Mouse (Mus musculus): Measurements from ENCODE around the gene Setmar.

The Setmar gene

DNA sequence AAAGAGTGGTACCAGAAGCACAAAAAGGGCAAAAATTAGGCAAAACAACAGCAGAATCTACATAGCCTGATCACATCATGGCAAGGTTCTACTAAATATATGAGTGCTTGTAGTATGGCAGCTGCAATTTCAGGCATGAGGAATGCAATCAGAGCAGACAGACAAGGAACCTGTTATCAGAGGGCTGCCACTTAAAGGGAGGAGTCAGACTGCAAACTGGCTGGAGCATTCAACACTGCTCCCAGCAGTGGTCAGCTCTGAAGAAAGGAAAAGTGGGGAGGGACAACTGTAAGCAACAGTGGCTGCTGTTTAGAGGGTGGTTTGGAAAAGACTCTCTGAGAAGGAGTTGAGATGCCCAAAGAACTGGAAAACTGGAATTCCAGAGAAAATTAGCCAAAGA, 46.8 kb downstream of the Setmar start:
- DNase-seq (ENCODE audit: extremely low read depth, insufficient read length, low spot score), result no peak

DNA sequence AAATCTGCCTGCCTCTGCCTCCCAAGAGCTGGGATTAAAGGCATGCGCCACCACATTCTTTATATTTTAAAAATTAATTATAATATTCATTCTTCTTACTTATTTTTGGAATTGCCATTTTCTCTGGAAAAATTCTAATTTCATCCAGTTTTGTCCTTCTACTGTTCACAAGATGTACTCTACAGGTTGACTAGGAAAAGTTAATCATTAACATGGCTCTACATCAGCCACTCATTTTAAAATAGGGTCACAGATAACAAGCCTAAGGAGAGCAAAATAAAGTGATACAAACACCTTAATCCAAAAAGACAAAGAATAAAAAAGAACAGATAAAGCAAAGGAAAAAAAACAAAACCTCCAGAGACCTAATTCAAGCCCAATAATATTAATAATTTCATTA, 50.1 kb downstream of the Setmar start:
- no peak for DNase-seq (ENCODE audit: extremely low read depth, insufficient read length, low spot score)

DNA sequence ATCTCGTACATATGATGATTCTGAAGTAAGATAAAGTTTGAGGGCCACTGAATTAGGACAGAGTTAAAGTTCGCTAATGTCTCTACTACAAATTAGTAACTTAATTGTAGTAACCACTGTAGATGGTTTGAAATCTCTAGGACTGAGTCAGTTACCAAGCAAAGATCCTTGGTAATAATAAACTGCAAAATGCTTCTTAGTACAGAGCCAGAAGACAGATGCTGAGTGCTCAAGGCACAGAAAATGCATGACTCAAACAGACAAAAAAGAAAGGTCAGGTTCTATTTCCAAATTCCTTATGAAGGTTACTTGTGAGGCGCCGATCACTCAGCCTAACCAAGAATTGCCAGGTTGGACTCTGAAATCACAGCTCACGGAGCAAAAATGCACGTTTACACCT, 53.0 kb downstream of the Setmar start:
- no peak for DNase-seq (ENCODE audit: extremely low read depth, insufficient read length, low spot score)

DNA sequence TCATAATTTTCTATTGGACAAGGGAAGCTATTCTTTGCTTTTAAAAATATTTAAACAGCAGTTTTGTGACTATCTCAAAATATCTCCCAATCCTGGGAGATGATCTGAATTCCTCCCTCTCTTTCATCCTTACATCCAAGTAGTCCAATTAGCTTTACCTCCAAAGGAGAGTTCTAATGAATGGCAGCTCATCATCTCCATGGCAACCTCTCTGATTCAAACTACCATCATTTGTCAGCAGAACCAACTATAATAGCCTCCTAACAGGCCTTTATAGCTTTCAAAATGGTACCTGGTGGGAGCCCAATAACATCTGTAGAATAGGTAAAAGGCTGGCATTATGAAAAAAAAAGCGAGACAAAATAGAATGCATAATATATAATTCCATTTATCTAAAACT, 60.6 kb downstream of the Setmar start:
- no peak for DNase-seq (ENCODE audit: extremely low read depth, insufficient read length, low spot score)

DNA sequence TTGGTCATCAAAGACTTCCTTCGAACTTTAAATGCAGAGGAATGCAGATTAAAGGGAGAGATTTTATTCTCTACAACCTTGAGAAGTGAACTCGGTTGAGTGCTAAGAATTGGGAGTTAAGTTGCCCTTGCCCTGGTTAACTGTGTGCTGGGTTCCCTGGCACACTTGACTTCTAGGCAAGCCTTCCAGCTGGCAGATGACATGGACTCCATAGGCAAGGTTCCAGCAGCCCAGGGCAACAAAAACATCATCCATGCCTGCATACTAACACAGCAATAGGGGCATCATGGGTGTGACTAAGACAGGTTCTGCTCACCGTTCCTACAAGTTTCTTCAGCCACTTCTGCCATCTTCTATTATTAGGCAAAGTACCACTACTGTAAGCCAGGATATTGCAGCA, 61.8 kb downstream of the Setmar start:
- no peak for DNase-seq (ENCODE audit: extremely low read depth, insufficient read length, low spot score)
